Mouse (Mus musculus): ENCODE measurements around the gene Ndufb4. TPM values are rescaled to one million over a fixed set of nuclear protein-coding genes. Genes with fewer than 3 reads are reported as not detected.

Ndufb4 gene
- polyA plus RNA-seq, 1 experiment from 2014 or later: 51.2 TPM

GRCm38 (mm10) chr16:37675326-37675725 is 21.1 kb upstream of the Ndufb4 start:
- H3K9me3 ChIP-seq: no peaks in the 10 kb centered on the region
- H3K4me2 ChIP-seq: no peak overlapping the region
- H3K36me3 ChIP-seq: no peaks in the 10 kb centered on the region
- H3K27ac ChIP-seq: no peak overlapping the region
- no peak for ATAC-seq (ENCODE audit: insufficient number of reproducible peaks, low FRiP score, low TSS enrichment, low read depth)
- H3K27me3 ChIP-seq: no peaks in the 10 kb centered on the region
- H3K4me1 ChIP-seq: peaks cover 4% of the 10 kb centered on the region; the same call in 1 of the 2 replicates
- no peak overlapping the region for H3K9ac ChIP-seq
- WGBS: 79% methylated on average over 5 of the region's 5 CpGs
- H3K4me3 ChIP-seq: no peak overlapping the region

- no peaks in the 10 kb centered on the region for H3K9me3 ChIP-seq
- H3K27ac ChIP-seq: no peak overlapping the region
- no peak overlapping the region for H3K9ac ChIP-seq
- ATAC-seq (ENCODE audit: insufficient number of reproducible peaks, low FRiP score, low TSS enrichment, low read depth): no peak
- no peaks in the 10 kb centered on the region for H3K36me3 ChIP-seq
- no peaks in the 10 kb centered on the region for H3K4me1 ChIP-seq
- H3K27me3 ChIP-seq: no peaks in the 10 kb centered on the region
- 35% methylated on average over 4 of the region's 4 CpGs for WGBS
- H3K4me3 ChIP-seq: no peak overlapping the region
- H3K4me2 ChIP-seq: no peak overlapping the region
These were observed 16.5 kb upstream of the Ndufb4 start for GRCm38 (mm10) chr16:37670666-37671283.

- Histone ChIP-seq H3K9me3 (no peaks in the 10 kb centered on the region), H3K9ac (no peak overlapping the region), H3K27me3 (no peaks in the 10 kb centered on the region), H3K36me3 (no peaks in the 10 kb centered on the region), H3K4me3 (no peak overlapping the region), H3K4me1 (no peaks in the 10 kb centered on the region), H3K4me2 (no peak overlapping the region), H3K27ac (no peak overlapping the region)
- whole genome bisulfite sequencing: 62% methylated on average over 5 of the region's 5 CpGs
- no peak for ATAC-seq (ENCODE audit: insufficient number of reproducible peaks, low FRiP score, low TSS enrichment, low read depth)
These were observed 11.2 kb upstream of the Ndufb4 start for GRCm38 (mm10) chr16:37665394-37665935.

GRCm38 (mm10) chr16:37663643-37664459 is 9.6 kb upstream of the Ndufb4 start:
- Histone ChIP-seq H3K4me3 (no peak overlapping the region), H3K4me1 (no peaks in the 10 kb centered on the region), H3K27me3 (no peaks in the 10 kb centered on the region), H3K9ac (no peak overlapping the region), H3K9me3 (no peaks in the 10 kb centered on the region), H3K27ac (no peak overlapping the region), H3K4me2 (no peak overlapping the region), H3K36me3 (no peaks in the 10 kb centered on the region)
- WGBS: 69% methylated on average over 9 of the region's 9 CpGs
- no peak for ATAC-seq (ENCODE audit: insufficient number of reproducible peaks, low FRiP score, low TSS enrichment, low read depth)

GRCm38 (mm10) chr16:37656796-37657195 is 2.5 kb upstream of the Ndufb4 start:
- Histone ChIP-seq H3K27me3 (no peaks in the 10 kb centered on the region), H3K27ac (no peak overlapping the region), H3K36me3 (no peaks in the 10 kb centered on the region), H3K9me3 (no peaks in the 10 kb centered on the region), H3K9ac (no peak overlapping the region), H3K4me1 (peaks cover 11% of the 10 kb centered on the region), H3K4me2 (no peak overlapping the region), H3K4me3 (no peak overlapping the region)
- no peak for ATAC-seq (ENCODE audit: insufficient number of reproducible peaks, low FRiP score, low TSS enrichment, low read depth)
- WGBS: 72% methylated on average over 7 of the region's 7 CpGs

GRCm38 (mm10) chr16:37655756-37656347 is 1.6 kb upstream of the Ndufb4 start:
- Histone ChIP-seq H3K9ac (no peak overlapping the region), H3K27ac (no peak overlapping the region), H3K27me3 (no peaks in the 10 kb centered on the region), H3K4me1 (peaks cover 11% of the 10 kb centered on the region), H3K4me2 (no peak overlapping the region), H3K36me3 (no peaks in the 10 kb centered on the region), H3K4me3 (no peak overlapping the region), H3K9me3 (no peaks in the 10 kb centered on the region)
- WGBS: 33% methylated on average over 4 of the region's 4 CpGs
- ATAC-seq (ENCODE audit: insufficient number of reproducible peaks, low FRiP score, low TSS enrichment, low read depth): no peak

GRCm38 (mm10) chr16:37654831-37655455 is 690 bp upstream of the Ndufb4 start:
- Histone ChIP-seq H3K9me3 (no peaks in the 10 kb centered on the region), H3K9ac (no peak overlapping the region), H3K4me3 (peak overlapping the region; percentile 65), H3K27ac (peak overlapping the region; percentile 54; the same call in 1 of the 2 replicates), H3K4me2 (peak overlapping the region; percentile 42; the same call in 1 of the 2 replicates), H3K36me3 (no peaks in the 10 kb centered on the region), H3K27me3 (no peaks in the 10 kb centered on the region), H3K4me1 (peaks cover 11% of the 10 kb centered on the region)
- ATAC-seq (ENCODE audit: insufficient number of reproducible peaks, low FRiP score, low TSS enrichment, low read depth): no peak
- 58% methylated on average over 4 of the region's 4 CpGs for WGBS

GRCm38 (mm10) chr16:37653058-37653457 is 1.2 kb downstream of the Ndufb4 start:
- H3K27ac ChIP-seq: no peak overlapping the region
- no peak for ATAC-seq (ENCODE audit: insufficient number of reproducible peaks, low FRiP score, low TSS enrichment, low read depth)
- peak overlapping the region; percentile 65 for H3K4me3 ChIP-seq
- no peak overlapping the region for H3K9ac ChIP-seq
- H3K36me3 ChIP-seq: peaks cover 4% of the 10 kb centered on the region
- peaks cover 11% of the 10 kb centered on the region for H3K4me1 ChIP-seq
- H3K27me3 ChIP-seq: no peaks in the 10 kb centered on the region
- no peaks in the 10 kb centered on the region for H3K9me3 ChIP-seq
- H3K4me2 ChIP-seq: peak overlapping the region; percentile 58
- WGBS: 74% methylated on average over 1 of the region's 1 CpGs

GRCm38 (mm10) chr16:37652654-37653053 is 1.6 kb downstream of the Ndufb4 start:
- Histone ChIP-seq H3K4me2 (no peak overlapping the region), H3K4me3 (no peak overlapping the region), H3K36me3 (peaks cover 8% of the 10 kb centered on the region), H3K4me1 (peaks cover 11% of the 10 kb centered on the region), H3K9me3 (no peaks in the 10 kb centered on the region), H3K27ac (no peak overlapping the region), H3K27me3 (no peaks in the 10 kb centered on the region), H3K9ac (no peak overlapping the region)
- no peak for ATAC-seq (ENCODE audit: insufficient number of reproducible peaks, low FRiP score, low TSS enrichment, low read depth)
- WGBS: 80% methylated on average over 5 of the region's 5 CpGs

- 84% methylated on average over 5 of the region's 5 CpGs for WGBS
- no peak overlapping the region for H3K9ac ChIP-seq
- no peak overlapping the region for H3K27ac ChIP-seq
- no peak for ATAC-seq (ENCODE audit: insufficient number of reproducible peaks, low FRiP score, low TSS enrichment, low read depth)
- H3K36me3 ChIP-seq: peaks cover 20% of the 10 kb centered on the region
- H3K4me1 ChIP-seq: peaks cover 11% of the 10 kb centered on the region
- no peaks in the 10 kb centered on the region for H3K27me3 ChIP-seq
- H3K4me2 ChIP-seq: no peak overlapping the region
- H3K4me3 ChIP-seq: no peak overlapping the region
- no peaks in the 10 kb centered on the region for H3K9me3 ChIP-seq
These were observed 2.8 kb downstream of the Ndufb4 start for GRCm38 (mm10) chr16:37651467-37651866.

- no peak for ATAC-seq (ENCODE audit: insufficient number of reproducible peaks, low FRiP score, low TSS enrichment, low read depth)
- H3K36me3 ChIP-seq: peaks cover 42% of the 10 kb centered on the region
- WGBS: 87% methylated on average over 5 of the region's 5 CpGs
These were observed 5.2 kb downstream of the Ndufb4 start for GRCm38 (mm10) chr16:37649068-37649467.

More at GRCm38 (mm10) chr16:37649068-37649467, 5.2 kb downstream of the Ndufb4 start:
- Histone ChIP-seq H3K9me3 (no peaks in the 10 kb centered on the region), H3K27ac (no peak overlapping the region), H3K27me3 (no peaks in the 10 kb centered on the region), H3K4me1 (peaks cover 9% of the 10 kb centered on the region), H3K4me2 (no peak overlapping the region), H3K9ac (no peak overlapping the region), H3K4me3 (no peak overlapping the region)
